Mouse (Mus musculus) stomach, postnatal 0 days (tissue): ENCODE data around the gene Pgghg.

Experiments
- CTCF ChIP-seq: IDR thresholded peaks from 2 replicates; pipeline ENCODE4 v1.5.1; 2016; ENCODE audit warnings: antibody characterized with exemption, low read depth, mild to moderate bottlenecking, moderate library complexity
- EP300 ChIP-seq: optimal IDR thresholded peaks from 2 replicates; pipeline ENCODE3; 2016; ENCODE audit warnings: antibody characterized with exemption

- TF ChIP-seq CTCF (no peak), EP300 (no peak)
Observed at GRCm38 (mm10) chr7:140971479-140972171, 30.4 kb downstream of the Pgghg start.
